Mouse (Mus musculus): ENCODE results near the gene Tnfsf13b. TPM values are rescaled to one million over a fixed set of nuclear protein-coding genes. Genes with fewer than 3 reads are reported as not detected.

The Tnfsf13b gene
- polyA plus RNA-seq, 1 experiment from 2014 or later: not detected

- Histone ChIP-seq H3K36me3 (replicated peaks) (no peaks in the 10 kb centered on the region), H3K4me3 (no peak overlapping the region), H3K9me3 (no peaks in the 10 kb centered on the region), H3K4me1 (0 out of 2 replicates have a peak, but pooled peaks cover 2% of the 10 kb centered on the region), H3K27me3 (replicated peaks; ENCODE audit: low read depth, poor library complexity, severe bottlenecking) (no peaks in the 10 kb centered on the region), H3K27ac (replicated peaks) (no peak overlapping the region)
- no peak for DNase-seq (ENCODE audit: low spot score)
- WGBS: 24% methylated on average over 3 of the region's 3 CpGs
Observed at GRCm38 (mm10) chr8:10053571-10053990, 47.3 kb downstream of the Tnfsf13b start.

GRCm38 (mm10) chr8:10061001-10061400, 54.7 kb downstream of the Tnfsf13b start:
- WGBS: 50% methylated on average over 1 of the region's 1 CpGs
- Histone ChIP-seq H3K4me1 (no peaks in the 10 kb centered on the region), H3K27ac (replicated peaks) (no peak overlapping the region), H3K27me3 (replicated peaks; ENCODE audit: low read depth, poor library complexity, severe bottlenecking) (no peaks in the 10 kb centered on the region), H3K36me3 (replicated peaks) (no peaks in the 10 kb centered on the region), H3K9me3 (no peaks in the 10 kb centered on the region), H3K4me3 (no peak overlapping the region)
- DNase-seq (ENCODE audit: low spot score): no peak

- Histone ChIP-seq H3K4me1 (no peaks in the 10 kb centered on the region), H3K27ac (replicated peaks) (no peak overlapping the region), H3K27me3 (replicated peaks; ENCODE audit: low read depth, poor library complexity, severe bottlenecking) (no peaks in the 10 kb centered on the region), H3K4me3 (no peak overlapping the region), H3K9me3 (no peaks in the 10 kb centered on the region), H3K36me3 (replicated peaks) (no peaks in the 10 kb centered on the region)
- no peak for DNase-seq (ENCODE audit: low spot score)
- WGBS: 87% methylated on average over 11 of the region's 11 CpGs
Observed at GRCm38 (mm10) chr8:10066906-10067305, 60.6 kb downstream of the Tnfsf13b start.

- H3K27me3 ChIP-seq (replicated peaks; ENCODE audit: low read depth, poor library complexity, severe bottlenecking): no peaks in the 10 kb centered on the region
- 89% methylated on average over 7 of the region's 7 CpGs for WGBS
- H3K4me3 ChIP-seq: no peak overlapping the region
- H3K36me3 ChIP-seq (replicated peaks): no peaks in the 10 kb centered on the region
- H3K27ac ChIP-seq (replicated peaks): no peak overlapping the region
- H3K9me3 ChIP-seq: no peaks in the 10 kb centered on the region
- H3K4me1 ChIP-seq: no peaks in the 10 kb centered on the region
- no peak for DNase-seq (ENCODE audit: low spot score)
Observed at GRCm38 (mm10) chr8:10067775-10068174, 61.5 kb downstream of the Tnfsf13b start.

- no peak overlapping the region for H3K4me3 ChIP-seq
- no peak overlapping the region for H3K27ac ChIP-seq (replicated peaks)
- no peaks in the 10 kb centered on the region for H3K4me1 ChIP-seq
- DNase-seq (ENCODE audit: low spot score): no peak
- H3K36me3 ChIP-seq (replicated peaks): no peaks in the 10 kb centered on the region
- no peaks in the 10 kb centered on the region for H3K27me3 ChIP-seq (replicated peaks; ENCODE audit: low read depth, poor library complexity, severe bottlenecking)
- no peaks in the 10 kb centered on the region for H3K9me3 ChIP-seq
- WGBS: 92% methylated on average over 2 of the region's 2 CpGs
Observed at GRCm38 (mm10) chr8:10072347-10072746, 66.1 kb downstream of the Tnfsf13b start.

Other genes starting within 250 kb of the Tnfsf13b start
- gene Fam155a, start 235.3 kb upstream of the Tnfsf13b start, polyA plus RNA-seq (2016; fragmentation: Nextera tagmentation; extraction: Ambion mirVana): 0.53 and 0.64 TPM in 2 replicates
- not detected in 2 replicates for gene Gm10217, start 142.2 kb upstream of the Tnfsf13b start, polyA plus RNA-seq (2016; fragmentation: Nextera tagmentation; extraction: Ambion mirVana)
- 8.8 and 9.4 TPM in 2 replicates for gene Lig4, start 28.8 kb upstream of the Tnfsf13b start, polyA plus RNA-seq (2016; fragmentation: Nextera tagmentation; extraction: Ambion mirVana)
- gene Abhd13, start 28.8 kb upstream of the Tnfsf13b start, polyA plus RNA-seq (2016; fragmentation: Nextera tagmentation; extraction: Ambion mirVana): 13.8 and 14.4 TPM in 2 replicates
- gene Myo16, start 147.4 kb downstream of the Tnfsf13b start, polyA plus RNA-seq (2016; fragmentation: Nextera tagmentation; extraction: Ambion mirVana): 0.97 and 1.1 TPM in 2 replicates